Mouse (Mus musculus) limb, embryonic 14.5 days (tissue): ENCODE results near the gene Rnf217. TPM values are rescaled to one million over a fixed set of nuclear protein-coding genes. Genes with fewer than 3 reads are reported as not detected.

Experiments
- ATAC-seq: fragments of 200-750 bp; cut with Nextera tagmentation; 2 replicates; pipeline ENCODE4 v1.8.0; 2017; ENCODE audit warnings: low read depth, moderate number of reproducible peaks, moderate TSS enrichment; ENCODE audit not compliant: low FRiP score
- DNase-seq: peaks from one replicate; pipeline ENCODE4 v3.0.0-alpha.2; 2015; ENCODE audit warnings: low spot score
- H3K27ac ChIP-seq: fragments of 300-500 bp; sonication (generic); replicated peaks from 2 replicates; pipeline ENCODE4 v1.5.1; 2014; ENCODE audit warnings: low read depth, mild to moderate bottlenecking, low read length, moderate library complexity, mixed read lengths
- H3K27me3 ChIP-seq: fragments of 300-500 bp; sonication (generic); 2 replicates; pipeline ENCODE4 v1.6.1; 2014; ENCODE audit warnings: low read length, mixed read lengths; ENCODE audit not compliant: control insufficient read depth, insufficient read depth
- H3K36me3 ChIP-seq: fragments of 300-500 bp; sonication (generic); 2 replicates; pipeline ENCODE4 v1.6.1; 2014; ENCODE audit warnings: mild to moderate bottlenecking, low read length, moderate library complexity, mixed read lengths; ENCODE audit not compliant: control insufficient read depth, insufficient read depth
- H3K4me1 ChIP-seq: fragments of 300-500 bp; sonication (generic); 2 replicates; pipeline ENCODE4 v1.6.1; 2014; ENCODE audit warnings: antibody characterized with exemption, low read length, mixed read lengths; ENCODE audit not compliant: control insufficient read depth, insufficient read depth
- H3K4me2 ChIP-seq: fragments of 300-500 bp; sonication (generic); replicated peaks from 2 replicates; pipeline ENCODE4 v1.6.1; 2014; ENCODE audit warnings: low read depth, mild to moderate bottlenecking, low read length, moderate library complexity; ENCODE audit not compliant: severe bottlenecking
- H3K4me3 ChIP-seq: fragments of 300-500 bp; sonication (generic); replicated peaks from 2 replicates; pipeline ENCODE4 v1.5.1; 2014; ENCODE audit warnings: low read length
- H3K9ac ChIP-seq: fragments of 300-500 bp; sonication (generic); 2 replicates; pipeline ENCODE4 v1.6.1; 2014; ENCODE audit warnings: mild to moderate bottlenecking, low read depth, low read length, moderate library complexity; ENCODE audit not compliant: severe bottlenecking
- H3K9me3 ChIP-seq: fragments of 300-500 bp; sonication (generic); 2 replicates; pipeline ENCODE4 v1.6.1; 2016; ENCODE audit warnings: low read length; ENCODE audit not compliant: control insufficient read depth
- POLR2A ChIP-seq: fragments of 200-500 bp; IDR thresholded peaks from 2 replicates; pipeline ENCODE4 v1.8.0; 2012; ENCODE audit warnings: inconsistent platforms, mild to moderate bottlenecking, moderate library complexity, borderline replicate concordance; ENCODE audit not compliant: insufficient read depth, insufficient read length; ENCODE audit errors: extremely low read depth
- WGBS: fragments of 180-500 bp; shearing (Covaris S2); extraction: QIAGEN DNeasy Blood & Tissue Kit; methylation state at CpG from one replicate; pipeline ENCODE4 v1.1.7; 2014; 5-methylcytosine and 5-hydroxymethylcytosine counted together
- polyA plus RNA-seq, 2 experiments: library from polyadenylated mRNA; depleted of rRNA in 1 of 2; stranded (reverse) in 1 of 2; unstranded in 1 of 2; fragments of >200 nt; fragmentation: Nextera tagmentation in 1 of 2; extraction: Ambion mirVana in 1 of 2; gene quantifications; 2 replicates each; pipeline versions ENCODE4 v1.2.1 to v1.2.3; 2012 to 2014

The Rnf217 gene
- polyA plus RNA-seq, 2 experiments = 3.8 to 4.4 TPM

DNA sequence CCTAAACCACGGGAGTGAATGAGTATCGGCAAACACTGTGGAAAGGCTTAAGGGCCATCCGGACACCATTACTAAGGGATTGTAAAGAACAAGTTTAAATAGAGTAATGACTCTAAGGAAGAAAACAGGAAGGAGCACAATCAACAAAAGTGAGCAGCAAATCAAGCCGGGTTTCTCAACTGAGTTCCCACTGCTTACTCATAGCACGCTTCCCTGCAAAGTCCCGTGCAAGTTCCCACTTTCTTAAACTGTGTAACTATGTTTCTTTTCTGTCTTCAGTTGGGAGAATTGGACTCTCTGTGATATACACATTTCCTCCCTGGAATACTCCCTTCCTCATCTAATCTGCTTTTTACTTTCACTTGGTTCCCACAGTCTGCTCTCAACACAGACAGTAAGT lies 8.9 kb downstream of the Rnf217 start:
- no peak overlapping the region for H3K4me3 ChIP-seq
- H3K27me3 ChIP-seq = no peaks in the 10 kb centered on the region
- no peak overlapping the region for H3K9ac ChIP-seq
- H3K4me2 ChIP-seq = no peak overlapping the region
- no peak overlapping the region for H3K27ac ChIP-seq
- no peaks in the 10 kb centered on the region for H3K36me3 ChIP-seq
- H3K9me3 ChIP-seq = no peaks in the 10 kb centered on the region
- H3K4me1 ChIP-seq = no peaks in the 10 kb centered on the region
- ATAC-seq (no peak), DNase-seq (no peak)
- no peak for TF ChIP-seq POLR2A
- 91% methylated on average over 6 of the region's 6 CpGs for WGBS

DNA sequence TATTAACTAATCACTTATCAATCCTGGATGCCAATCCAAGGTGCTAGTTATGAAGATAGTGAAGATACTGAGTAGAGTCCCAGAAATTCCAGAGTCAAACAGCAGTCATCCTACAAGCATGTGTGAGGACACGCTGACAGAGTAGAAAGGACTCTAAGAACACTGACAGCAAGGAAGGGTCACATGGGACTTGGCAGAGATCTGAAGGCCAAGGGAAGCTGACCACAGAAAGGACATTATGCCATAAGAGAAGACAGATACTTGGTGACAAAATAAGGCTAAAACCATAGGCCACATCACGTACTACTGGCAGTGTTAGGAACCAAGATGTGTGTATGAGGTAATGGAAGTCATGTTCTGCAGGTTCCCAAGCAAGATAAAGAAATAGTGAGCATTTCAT lies 11.1 kb downstream of the Rnf217 start:
- no peak overlapping the region for H3K27ac ChIP-seq
- H3K27me3 ChIP-seq = no peaks in the 10 kb centered on the region
- peaks cover 5% of the 10 kb centered on the region; the same call in 1 of the 2 replicates for H3K4me1 ChIP-seq
- no peak for ATAC-seq
- no peak overlapping the region for H3K4me3 ChIP-seq
- DNase-seq = no peak
- H3K9me3 ChIP-seq = no peaks in the 10 kb centered on the region
- H3K4me2 ChIP-seq = no peak overlapping the region
- no peak overlapping the region for H3K9ac ChIP-seq
- WGBS = 89% methylated on average over 2 of the region's 2 CpGs
- no peak for TF ChIP-seq POLR2A
- no peaks in the 10 kb centered on the region for H3K36me3 ChIP-seq

DNA sequence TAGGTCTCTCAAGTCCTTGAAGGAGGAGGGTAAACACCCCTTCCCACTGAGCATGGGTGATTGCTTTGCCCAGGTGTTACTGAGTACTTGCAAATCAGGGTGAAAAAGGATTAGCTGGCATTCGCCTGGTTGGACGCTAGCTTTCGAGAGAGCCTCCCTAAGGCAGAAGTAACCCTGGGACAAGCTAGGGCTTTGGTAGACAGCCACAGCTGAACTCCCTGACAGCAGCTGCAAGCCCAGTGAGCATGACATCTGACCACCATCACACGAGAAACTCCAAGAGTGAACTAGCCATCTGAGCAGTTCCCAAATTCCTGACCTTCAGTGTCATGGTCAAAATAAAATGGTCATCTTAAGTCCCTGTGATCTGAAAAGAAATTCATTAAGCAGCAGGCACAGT lies 12.2 kb downstream of the Rnf217 start:
- peak; percentile 76 for ATAC-seq
- Histone ChIP-seq H3K9ac (no peak overlapping the region), H3K36me3 (no peaks in the 10 kb centered on the region), H3K4me1 (peaks cover 14% of the 10 kb centered on the region; the same call in 1 of the 2 replicates), H3K4me2 (no peak overlapping the region), H3K9me3 (no peaks in the 10 kb centered on the region), H3K27ac (no peak overlapping the region), H3K27me3 (no peaks in the 10 kb centered on the region), H3K4me3 (no peak overlapping the region)
- 53% methylated on average over 4 of the region's 4 CpGs for WGBS
- no peak for TF ChIP-seq POLR2A
- peak; percentile 38 for DNase-seq

DNA sequence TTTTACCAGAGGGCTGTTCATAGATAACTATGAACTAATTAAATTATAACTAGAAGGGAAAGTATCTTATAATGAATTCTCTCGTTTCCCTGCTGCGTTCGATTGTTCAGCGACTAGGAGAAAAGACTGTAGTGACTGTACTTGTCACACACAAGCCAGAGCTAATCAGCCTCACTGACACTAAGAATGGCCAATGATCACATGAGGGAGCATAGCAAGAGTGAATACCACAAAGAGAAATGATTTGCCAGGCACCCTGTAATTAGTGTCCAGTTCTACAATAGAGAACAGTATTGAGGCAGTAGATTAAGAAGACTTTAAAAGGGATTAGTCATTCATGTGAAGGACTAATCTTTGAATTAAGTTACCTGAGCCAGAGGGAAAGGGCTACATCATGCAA lies 13.7 kb downstream of the Rnf217 start:
- no peak overlapping the region for H3K9ac ChIP-seq
- H3K4me1 ChIP-seq = peaks cover 14% of the 10 kb centered on the region; the same call in 1 of the 2 replicates
- no peak for ATAC-seq

DNA sequence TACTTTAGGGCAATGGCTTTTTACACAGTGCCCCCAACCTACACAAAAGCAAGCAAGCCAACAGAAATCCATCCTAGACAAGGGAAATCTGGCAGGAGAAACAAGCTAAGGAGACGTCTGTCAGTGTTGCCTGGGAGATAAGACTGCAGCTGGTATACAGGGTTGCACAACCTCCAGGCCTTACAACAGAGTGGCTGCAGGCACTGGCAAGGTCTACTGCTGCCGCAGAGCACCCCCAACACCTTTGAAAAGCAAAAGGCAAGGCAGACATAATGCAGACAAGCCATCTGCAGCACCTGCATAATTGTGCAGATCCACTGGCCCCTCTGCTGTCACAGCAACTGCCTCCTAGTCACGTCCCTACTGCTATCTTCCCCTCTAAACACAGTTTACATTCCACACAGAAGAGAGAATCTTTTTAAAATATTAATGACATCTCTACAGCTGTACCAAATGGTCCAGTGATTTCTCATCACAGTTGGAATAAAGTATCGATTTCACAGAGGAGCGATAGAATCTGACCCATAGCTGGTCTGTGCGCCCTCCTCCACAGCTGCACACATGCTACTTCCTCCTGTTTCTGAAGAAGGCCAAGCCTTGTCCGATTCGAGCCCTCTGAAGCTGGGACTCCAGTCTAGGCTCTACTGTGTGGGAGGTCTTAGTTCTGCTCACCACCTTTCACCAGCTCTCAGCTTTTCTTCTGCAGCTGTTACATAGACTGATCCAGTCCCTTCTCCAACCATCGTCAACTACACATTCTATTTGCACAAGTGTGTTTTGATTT lies 16.1 kb downstream of the Rnf217 start:
- Histone ChIP-seq H3K27ac (no peak overlapping the region), H3K4me1 (peaks cover 14% of the 10 kb centered on the region; the same call in 1 of the 2 replicates), H3K9me3 (no peaks in the 10 kb centered on the region), H3K36me3 (no peaks in the 10 kb centered on the region), H3K9ac (no peak overlapping the region), H3K27me3 (no peaks in the 10 kb centered on the region), H3K4me3 (no peak overlapping the region), H3K4me2 (no peak overlapping the region)
- DNase-seq = peak; percentile 38
- ATAC-seq = peak; percentile 77
- 54% methylated on average over 9 of the region's 9 CpGs for WGBS
- no peak for TF ChIP-seq POLR2A

More for the DNA sequence above, 13.7 kb downstream of the Rnf217 start:
- 92% methylated on average over 4 of the region's 4 CpGs for WGBS
- H3K4me3 ChIP-seq = no peak overlapping the region
- no peak for DNase-seq
- no peaks in the 10 kb centered on the region for H3K36me3 ChIP-seq
- no peak overlapping the region for H3K27ac ChIP-seq
- no peak for TF ChIP-seq POLR2A
- no peak overlapping the region for H3K4me2 ChIP-seq
- no peaks in the 10 kb centered on the region for H3K27me3 ChIP-seq
- H3K9me3 ChIP-seq = no peaks in the 10 kb centered on the region
